Mouse (Mus musculus) intestine, embryonic 15.5 days (tissue): Measurements from ENCODE around the gene Tsx. TPM values are rescaled to one million over a fixed set of nuclear protein-coding genes. Genes with fewer than 3 reads are reported as not detected.

Source experiments
- polyA plus RNA-seq: library from polyadenylated mRNA; unstranded; fragments of >200 nt; fragmentation: Nextera tagmentation; extraction: Ambion mirVana; gene quantifications from 2 replicates; pipeline ENCODE4 v1.2.1, GENCODE M21; 2015

Gene Tsx
- polyA plus RNA-seq, 1 experiment from 2014 or later, result 0.36 TPM

Other genes with a start within 250 kb of the Tsx start
- 2.6 and 2.8 TPM in 2 replicates for gene Nap1l2, start 227.8 kb upstream of the Tsx start, polyA plus RNA-seq
- not detected in 2 replicates for gene Cdx4, start 93.1 kb upstream of the Tsx start, polyA plus RNA-seq
- gene Chic1, start 58.0 kb upstream of the Tsx start, polyA plus RNA-seq, result 4.4 and 5.0 TPM in 2 replicates
- not detected in 2 replicates for gene Gm26992, start 7.5 kb downstream of the Tsx start, polyA plus RNA-seq
- not detected in 2 replicates for gene Zcchc13, start 216.1 kb downstream of the Tsx start, polyA plus RNA-seq